Mouse (Mus musculus) midbrain, postnatal 0 days (tissue): ENCODE results near the gene Chrdl1. TPM values are rescaled to one million over a fixed set of nuclear protein-coding genes. Genes with fewer than 3 reads are reported as not detected.

Source experiments
- ATAC-seq: fragments of 200-750 bp; cut with Nextera tagmentation; 2 replicates; pipeline ENCODE4 v1.8.0; 2017; ENCODE audit warnings: moderate number of reproducible peaks, mild to moderate bottlenecking, moderate TSS enrichment, moderate library complexity; ENCODE audit not compliant: low FRiP score
- DNase-seq: peaks from one replicate; pipeline ENCODE4 v3.0.0-alpha.2; 2015; ENCODE audit warnings: low spot score
- H3K27ac ChIP-seq: fragments of 300-500 bp; sonication (generic); 2 replicates; pipeline ENCODE4 v1.5.1; 2014; ENCODE audit warnings: low read depth, mild to moderate bottlenecking, low read length, mixed read lengths
- H3K27me3 ChIP-seq: fragments of 300-500 bp; sonication (generic); 2 replicates; pipeline ENCODE4 v1.6.1; 2014; ENCODE audit warnings: low read length, control low read depth, mixed read lengths; ENCODE audit not compliant: insufficient read depth
- H3K36me3 ChIP-seq: fragments of 300-500 bp; sonication (generic); 2 replicates; pipeline ENCODE4 v1.6.1; 2014; ENCODE audit warnings: low read length, control low read depth, mixed read lengths; ENCODE audit not compliant: insufficient read depth
- H3K4me1 ChIP-seq: fragments of 300-500 bp; sonication (generic); 2 replicates; pipeline ENCODE4 v1.6.1; 2014; ENCODE audit warnings: mild to moderate bottlenecking, control low read depth, antibody characterized with exemption, low read length, mixed read lengths; ENCODE audit not compliant: insufficient read depth
- H3K4me2 ChIP-seq: fragments of 300-500 bp; sonication (generic); 2 replicates; pipeline ENCODE4 v1.6.1; 2014; ENCODE audit warnings: low read depth, mild to moderate bottlenecking, low read length, mixed read lengths; ENCODE audit not compliant: poor library complexity, severe bottlenecking
- H3K4me3 ChIP-seq: fragments of 300-500 bp; sonication (generic); 2 replicates; pipeline ENCODE4 v1.5.1; 2014; ENCODE audit warnings: low read depth, mild to moderate bottlenecking, low read length, moderate library complexity
- H3K9ac ChIP-seq: fragments of 300-500 bp; sonication (generic); replicated peaks from 2 replicates; pipeline ENCODE4 v1.6.1; 2014; ENCODE audit warnings: mild to moderate bottlenecking, low read length, moderate library complexity, mixed read lengths; ENCODE audit not compliant: poor library complexity, severe bottlenecking
- H3K9me3 ChIP-seq: fragments of 300-500 bp; sonication (generic); 2 replicates; pipeline ENCODE4 v1.6.1; 2016; ENCODE audit warnings: low read length, control low read depth
- CTCF ChIP-seq: IDR thresholded peaks from 2 replicates; pipeline ENCODE4 v1.5.1; 2016; ENCODE audit warnings: antibody characterized with exemption, mild to moderate bottlenecking
- WGBS: fragments of 180-500 bp; shearing (Covaris S2); extraction: QIAGEN DNeasy Blood & Tissue Kit; methylation state at CpG from one replicate; pipeline ENCODE4 v1.1.7; 2014; 5-methylcytosine and 5-hydroxymethylcytosine counted together
- polyA plus RNA-seq: library from polyadenylated mRNA; unstranded; fragments of >200 nt; fragmentation: Nextera tagmentation; extraction: Ambion mirVana; gene quantifications from 2 replicates; pipeline ENCODE4 v1.2.1, GENCODE M21; 2015
- total RNA-seq: library from RNA; depleted of rRNA; stranded (reverse); fragments of >200 nt; gene quantifications from 2 replicates; pipeline ENCODE4 v1.2.3, GENCODE M21; 2014

Gene Chrdl1
- total and polyA plus RNA-seq, 2 experiments from 2014 or later: 2.3 to 3.5 TPM

DNA sequence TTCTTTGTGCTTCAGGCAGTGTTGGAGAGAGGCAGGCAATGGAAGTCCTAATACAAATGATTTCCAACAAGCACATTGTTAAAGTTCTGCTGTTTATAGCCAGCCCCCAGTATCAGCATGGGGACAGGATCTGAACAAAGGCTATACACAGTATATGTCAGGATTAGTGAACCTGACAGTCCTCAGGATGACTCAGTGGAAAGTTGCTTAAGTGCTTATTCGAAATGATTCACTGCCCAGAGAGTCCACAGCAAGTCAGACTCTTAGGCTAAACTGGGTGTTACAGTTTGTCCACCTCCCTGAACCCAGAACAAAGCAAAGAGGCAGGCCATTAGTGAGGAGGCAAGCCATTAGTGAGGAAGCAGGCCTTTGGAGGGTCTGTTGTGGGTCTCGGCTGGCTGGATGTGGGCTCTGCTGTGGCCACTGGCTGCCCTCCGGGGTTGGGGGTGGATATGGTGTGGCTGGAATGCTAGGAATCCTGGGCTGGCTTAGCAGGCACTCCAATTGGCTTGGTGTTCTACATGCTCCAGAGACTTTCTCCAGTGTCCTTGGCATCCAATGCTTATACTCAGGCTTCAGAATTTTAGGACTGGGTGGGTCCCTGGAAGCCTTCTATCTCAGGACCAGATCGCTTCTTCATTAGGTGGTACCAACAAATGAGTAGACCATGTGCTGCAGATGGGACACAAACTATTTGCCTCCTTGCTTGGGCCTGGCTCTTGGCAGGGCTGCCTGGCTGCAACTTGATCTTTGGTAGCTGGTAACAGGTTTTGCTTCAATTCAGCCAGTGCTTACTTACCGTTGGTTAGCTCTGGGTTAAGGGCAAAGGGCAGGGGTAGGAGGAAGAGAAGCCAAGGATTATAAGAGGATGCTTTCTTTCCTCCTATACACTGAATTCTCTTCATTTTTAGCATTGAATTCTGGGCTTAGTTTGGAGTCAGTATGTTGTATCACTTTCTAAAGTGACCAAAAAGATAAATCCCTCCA is 49.3 kb downstream of the Chrdl1 start:
- H3K4me3 ChIP-seq: no peak overlapping the region
- H3K4me2 ChIP-seq: no peak overlapping the region
- no peaks in the 10 kb centered on the region for H3K9me3 ChIP-seq
- no peak for TF ChIP-seq CTCF
- no peak for DNase-seq
- no peak overlapping the region for H3K27ac ChIP-seq
- H3K36me3 ChIP-seq: no peaks in the 10 kb centered on the region
- H3K9ac ChIP-seq: no peak overlapping the region
- WGBS: 63% methylated on average over 5 of the region's 5 CpGs
- no peak for ATAC-seq
- no peaks in the 10 kb centered on the region; the same call in 1 of the 2 replicates for H3K27me3 ChIP-seq
- no peaks in the 10 kb centered on the region for H3K4me1 ChIP-seq

DNA sequence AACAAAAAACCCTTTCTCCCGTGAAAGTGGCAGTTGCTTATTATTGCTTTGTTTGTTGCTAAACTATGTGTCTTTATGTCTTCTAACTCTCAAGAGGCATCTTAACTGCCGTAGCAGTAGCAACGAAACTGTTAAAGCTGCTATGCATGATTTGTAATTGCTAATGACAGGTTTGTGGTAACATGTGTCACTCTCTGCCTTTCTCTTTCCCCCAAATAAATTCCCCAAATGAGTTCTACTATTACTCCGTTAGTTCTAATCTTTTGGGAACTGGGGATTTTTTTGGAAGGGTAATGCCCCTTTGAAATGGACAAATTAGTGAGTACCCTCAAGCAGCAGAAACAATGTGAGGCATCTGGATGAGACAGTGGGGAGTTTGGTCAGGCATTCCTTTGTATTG is 55.9 kb downstream of the Chrdl1 start:
- no peak overlapping the region for H3K9ac ChIP-seq
- no peak overlapping the region for H3K4me3 ChIP-seq
- H3K27me3 ChIP-seq: no peaks in the 10 kb centered on the region
- no peak for DNase-seq
- H3K9me3 ChIP-seq: no peaks in the 10 kb centered on the region
- ATAC-seq: no peak
- no peaks in the 10 kb centered on the region for H3K36me3 ChIP-seq
- no peaks in the 10 kb centered on the region for H3K4me1 ChIP-seq
- H3K27ac ChIP-seq: no peak overlapping the region
- H3K4me2 ChIP-seq: no peak overlapping the region
- 34% methylated on average over 4 of the region's 4 CpGs for WGBS
- TF ChIP-seq CTCF: no peak

DNA sequence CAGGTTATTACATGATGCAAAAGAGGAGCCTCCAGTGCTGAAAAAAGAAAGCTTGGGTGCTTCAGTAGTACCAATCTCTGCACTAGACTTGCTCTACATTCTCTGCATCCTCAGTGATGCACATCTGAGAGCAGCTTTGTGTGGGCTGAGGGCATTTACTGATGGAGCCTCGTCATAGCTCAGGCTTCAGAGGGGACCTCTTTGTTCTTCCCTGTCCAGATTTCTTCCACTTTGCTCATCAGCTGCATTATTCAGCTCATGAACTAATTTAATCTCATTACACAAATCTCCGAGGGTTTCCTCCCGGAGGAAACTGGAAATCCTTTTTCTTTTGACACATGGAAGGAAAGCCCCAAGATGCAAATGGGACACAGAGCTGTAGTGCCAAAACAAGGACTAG is 56.5 kb downstream of the Chrdl1 start:
- Histone ChIP-seq H3K36me3 (no peaks in the 10 kb centered on the region), H3K4me3 (no peak overlapping the region), H3K27ac (no peak overlapping the region), H3K27me3 (no peaks in the 10 kb centered on the region), H3K9ac (no peak overlapping the region), H3K4me2 (no peak overlapping the region), H3K9me3 (no peaks in the 10 kb centered on the region), H3K4me1 (no peaks in the 10 kb centered on the region)
- DNase-seq: peak; percentile 2
- TF ChIP-seq CTCF: no peak
- WGBS: 22% methylated on average over 3 of the region's 3 CpGs
- no peak for ATAC-seq

DNA sequence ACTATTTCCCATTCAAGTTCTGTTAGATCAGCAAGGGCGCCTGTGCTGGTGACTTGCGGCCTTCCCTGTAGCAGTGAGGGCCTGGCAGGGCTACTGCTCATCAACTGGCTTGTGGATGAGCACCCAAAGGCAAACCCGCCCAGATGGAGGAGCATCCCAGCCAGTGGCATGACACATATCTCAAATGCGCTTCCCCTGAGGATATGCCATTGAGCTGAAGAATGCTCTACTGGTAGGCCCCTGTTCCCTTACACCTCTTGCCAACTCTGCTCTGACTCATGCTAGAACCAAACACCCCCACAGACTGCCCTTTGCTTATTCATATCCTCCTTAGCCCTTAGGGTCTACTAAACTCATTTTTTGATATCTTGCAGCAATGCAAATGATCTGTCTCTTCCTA is 57.4 kb downstream of the Chrdl1 start:
- DNase-seq (no peak), ATAC-seq (no peak)
- Histone ChIP-seq H3K4me2 (no peak overlapping the region), H3K36me3 (no peaks in the 10 kb centered on the region), H3K4me3 (no peak overlapping the region), H3K27me3 (no peaks in the 10 kb centered on the region), H3K9ac (no peak overlapping the region), H3K27ac (no peak overlapping the region), H3K9me3 (no peaks in the 10 kb centered on the region), H3K4me1 (no peaks in the 10 kb centered on the region)
- 97% methylated on average over 4 of the region's 4 CpGs for WGBS
- no peak for TF ChIP-seq CTCF

DNA sequence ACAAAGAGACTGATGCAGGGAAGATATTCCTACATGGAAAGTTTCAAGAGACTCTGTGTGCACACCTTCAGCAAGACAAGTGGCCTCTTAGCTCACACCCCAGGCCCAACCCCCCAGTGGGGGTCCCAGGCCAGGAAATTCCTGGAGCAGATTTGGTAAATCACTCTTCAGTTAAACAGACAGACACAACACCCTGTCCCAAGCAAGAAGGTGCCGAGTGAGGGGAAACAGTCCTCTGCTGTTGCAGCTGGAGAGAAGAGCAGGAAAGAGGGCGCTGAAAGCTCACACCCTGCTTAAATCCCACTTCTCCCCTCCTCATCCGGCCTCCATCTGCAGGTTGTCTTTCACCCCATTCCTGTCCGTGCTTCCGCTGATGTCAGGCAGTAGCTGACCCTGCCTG is 58.2 kb downstream of the Chrdl1 start:
- no peak for DNase-seq
- H3K27me3 ChIP-seq: no peaks in the 10 kb centered on the region
- H3K9me3 ChIP-seq: no peaks in the 10 kb centered on the region
- ATAC-seq: no peak
- no peaks in the 10 kb centered on the region for H3K36me3 ChIP-seq
- H3K9ac ChIP-seq: no peak overlapping the region
- H3K4me3 ChIP-seq: no peak overlapping the region
- no peak overlapping the region for H3K27ac ChIP-seq
- 70% methylated on average over 5 of the region's 5 CpGs for whole genome bisulfite sequencing
- TF ChIP-seq CTCF: no peak
- H3K4me1 ChIP-seq: no peaks in the 10 kb centered on the region
- no peak overlapping the region for H3K4me2 ChIP-seq

DNA sequence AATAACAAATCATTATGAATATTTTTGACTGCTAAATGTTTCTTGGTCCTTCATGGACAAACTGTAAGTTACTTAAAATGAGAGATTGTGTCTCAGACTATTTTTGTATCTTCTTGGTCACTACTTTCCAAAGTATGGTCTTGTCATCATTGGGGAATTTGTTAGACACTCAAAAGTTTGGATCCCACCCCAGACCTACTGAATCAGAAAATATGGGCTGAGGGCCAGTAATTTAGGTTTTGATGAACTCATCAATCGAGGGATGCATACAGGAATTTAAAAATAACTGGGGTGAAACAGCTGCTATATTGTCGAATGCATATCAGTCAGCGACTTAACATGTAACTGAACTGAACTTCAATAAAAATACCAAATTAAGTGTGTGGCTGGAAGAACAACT is 80.9 kb downstream of the Chrdl1 start:
- H3K4me1 ChIP-seq: no peaks in the 10 kb centered on the region

More for the DNA sequence above, 80.9 kb downstream of the Chrdl1 start:
- 85% methylated on average over 3 of the region's 3 CpGs for WGBS
- no peaks in the 10 kb centered on the region for H3K36me3 ChIP-seq
- H3K4me3 ChIP-seq: no peak overlapping the region
- H3K9ac ChIP-seq: no peak overlapping the region
- ATAC-seq: no peak
- H3K27me3 ChIP-seq: peaks cover 4% of the 10 kb centered on the region; the same call in 1 of the 2 replicates
- no peak for DNase-seq
- no peak overlapping the region for H3K27ac ChIP-seq
- no peak for TF ChIP-seq CTCF
- H3K4me2 ChIP-seq: no peak overlapping the region
- no peaks in the 10 kb centered on the region for H3K9me3 ChIP-seq
